Mouse (Mus musculus): ENCODE measurements around the gene Vti1a.

DNA sequence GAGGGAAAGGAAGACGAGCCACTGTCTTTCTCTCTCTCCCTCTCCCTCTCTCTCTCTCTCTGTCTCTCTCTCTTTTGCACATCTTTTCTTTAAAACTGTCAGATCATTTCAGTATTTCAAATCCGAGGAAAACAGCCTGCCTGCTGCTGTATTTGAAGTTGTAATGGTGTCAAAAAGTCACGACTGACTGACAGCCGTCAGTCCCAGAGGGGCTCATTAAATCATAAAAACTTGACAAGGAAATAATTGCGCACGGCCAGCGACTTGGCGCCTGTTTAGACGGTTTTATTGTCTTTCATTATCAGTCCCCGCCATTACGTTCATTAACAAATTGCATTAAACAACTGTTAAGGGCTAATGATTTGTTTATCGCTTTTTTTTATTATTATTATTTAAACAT lies 310.9 kb downstream of the Vti1a start:
- TF ChIP-seq GATA1 (IDR thresholded peaks at IDR 0.05; ENCODE audit: borderline replicate concordance, low read length): no peak
- TF ChIP-seq FLI1 (IDR thresholded peaks at IDR 0.05; ENCODE audit: low read length): no peak
